Mouse (Mus musculus): ENCODE measurements around the gene Gfod2. TPM values are rescaled to one million over a fixed set of nuclear protein-coding genes. Genes with fewer than 3 reads are reported as not detected.

Gene Gfod2
- total and polyA plus RNA-seq, 3 experiments, result 7.0 to 8.3 TPM; not detected in 1

DNA sequence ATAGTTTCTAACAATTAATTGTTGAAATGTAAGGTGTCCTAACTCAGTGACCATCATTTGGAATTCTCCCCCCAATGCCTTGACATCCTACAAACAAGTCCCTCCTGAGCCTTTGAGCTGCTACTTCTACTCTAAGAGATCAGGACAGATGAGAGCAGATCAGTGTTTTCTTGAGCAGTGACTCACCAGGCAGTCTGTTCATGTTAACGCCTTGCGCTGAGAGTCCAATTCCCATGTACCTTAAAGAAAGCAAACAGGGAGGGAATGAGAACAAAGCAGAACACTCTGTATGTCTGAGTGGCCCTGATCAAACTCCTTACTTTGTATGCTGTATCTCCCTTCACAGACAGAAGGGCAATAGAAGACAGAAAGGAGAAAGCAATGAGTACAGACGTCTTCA is 46.9 kb upstream of the Gfod2 start:
- peaks cover 31 to 36% of the 10 kb centered on the region in 2 experiments for H3K4me1 ChIP-seq (ENCODE audit: control insufficient read depth in 1 of 2, insufficient read depth in 2 of 2, low read length in 2 of 2)
- peaks cover 0 to 45% of the 10 kb centered on the region in 2 experiments; a peak in 2 of 4 replicates for H3K36me3 ChIP-seq (ENCODE audit: control insufficient read depth in 1 of 2, insufficient read depth in 2 of 2, low read length in 2 of 2)
- no peak overlapping the region for H3K4me3 ChIP-seq (ENCODE audit: control insufficient read depth in 1 of 2, insufficient read depth in 1 of 2, low read depth in 2 of 2, low read length in 2 of 2)
- no peak overlapping the region for H3K9ac ChIP-seq (ENCODE audit: control insufficient read depth, low read depth, low read length, poor library complexity, severe bottlenecking)
- H3K9me3 ChIP-seq (replicated peaks; ENCODE audit: insufficient read depth, low read length), result no peaks in the 10 kb centered on the region
- H3K79me2 ChIP-seq (ENCODE audit: control insufficient read depth, insufficient read depth, low read length, poor library complexity), result peaks cover 3% of the 10 kb centered on the region; the same call in 1 of the 2 replicates
- DNase-seq (ENCODE audit: low read depth, low spot score), result no peak
- H3K27me3 ChIP-seq (ENCODE audit: control insufficient read depth in 1 of 2, insufficient read depth in 2 of 2, low read length in 2 of 2), result no peaks in the 10 kb centered on the region
- no peak overlapping the region for H3K27ac ChIP-seq (ENCODE audit: control insufficient read depth, low read depth, low read length)
- no peak for TF ChIP-seq ZC3H11A (IDR thresholded peaks at IDR 0.05; ENCODE audit: low read depth, low read length)
- TF ChIP-seq SIN3A (IDR thresholded peaks at IDR 0.05; ENCODE audit: low read length), result no peak
- TF ChIP-seq MYC (IDR thresholded peaks at IDR 0.05; ENCODE audit: low read depth, low read length), result no peak
- TF ChIP-seq MYB (IDR thresholded peaks at IDR 0.05; ENCODE audit: low read depth, low read length), result no peak
- TF ChIP-seq POLR2AphosphoS2 (IDR thresholded peaks at IDR 0.05; ENCODE audit: low read length), result no peak
- TF ChIP-seq CTCF (IDR thresholded peaks at IDR 0.05 in 2 of 3, conservative IDR thresholded peaks at IDR 0.05 in 1 of 3; ENCODE audit: control insufficient read depth in 1 of 3, insufficient read depth in 1 of 3, low read depth in 2 of 3, low read length in 3 of 3, poor library complexity in 1 of 3, severe bottlenecking in 1 of 3), result no peak
- TF ChIP-seq SMC3 (IDR thresholded peaks at IDR 0.05; ENCODE audit: low read depth, low read length), result no peak
- TF ChIP-seq MEF2A (IDR thresholded peaks at IDR 0.05; ENCODE audit: extremely low read depth, insufficient replicate concordance, low read depth, low read length, poor library complexity, severe bottlenecking), result no peak
- no peak for TF ChIP-seq EP300 (IDR thresholded peaks at IDR 0.05; ENCODE audit: low read depth in 1 of 2, low read length in 2 of 2)
- no peak for TF ChIP-seq NRF1 (IDR thresholded peaks at IDR 0.05; ENCODE audit: insufficient read depth, low read depth, low read length, poor library complexity, severe bottlenecking)
- TF ChIP-seq POLR2AphosphoS5 (IDR thresholded peaks at IDR 0.05; ENCODE audit: borderline replicate concordance, low read depth, low read length), result no peak
- no peak for TF ChIP-seq ZKSCAN1 (IDR thresholded peaks at IDR 0.05; ENCODE audit: low read depth, low read length)
- TF ChIP-seq MAZ (IDR thresholded peaks at IDR 0.05; ENCODE audit: low read depth, low read length), result no peak
- TF ChIP-seq ELF1 (IDR thresholded peaks at IDR 0.05; ENCODE audit: low read depth, low read length), result no peak

DNA sequence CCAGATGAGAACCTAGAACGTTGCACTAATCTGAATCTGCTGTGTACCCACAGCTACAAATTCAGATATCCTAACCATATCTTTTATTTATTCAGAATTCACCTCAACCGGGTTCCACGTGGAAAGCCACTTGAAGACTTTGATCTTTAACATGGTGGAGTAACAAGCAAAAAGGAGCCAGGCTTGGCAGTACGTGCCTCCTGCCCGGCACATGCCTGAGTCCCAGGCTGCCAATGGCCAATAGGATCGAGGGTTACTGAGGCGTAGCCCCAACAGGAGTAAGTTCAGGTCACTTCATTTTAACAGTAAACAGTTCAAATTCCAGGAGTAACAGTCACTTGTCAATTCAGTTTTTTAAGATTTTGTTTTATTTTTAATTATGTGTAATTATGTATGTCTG is 46.3 kb upstream of the Gfod2 start:
- no peak overlapping the region for H3K4me3 ChIP-seq (ENCODE audit: control insufficient read depth in 1 of 2, insufficient read depth in 1 of 2, low read depth in 2 of 2, low read length in 2 of 2)
- DNase-seq (ENCODE audit: low read depth, low spot score), result no peak
- no peaks in the 10 kb centered on the region for H3K27me3 ChIP-seq (ENCODE audit: control insufficient read depth in 1 of 2, insufficient read depth in 2 of 2, low read length in 2 of 2)
- no peaks in the 10 kb centered on the region for H3K9me3 ChIP-seq (replicated peaks; ENCODE audit: insufficient read depth, low read length)
- H3K79me2 ChIP-seq (ENCODE audit: control insufficient read depth, insufficient read depth, low read length, poor library complexity), result peaks cover 3% of the 10 kb centered on the region; the same call in 1 of the 2 replicates
- H3K27ac ChIP-seq (ENCODE audit: control insufficient read depth, low read depth, low read length), result no peak overlapping the region
- no peak for TF ChIP-seq JUND (IDR thresholded peaks at IDR 0.05; ENCODE audit: low read depth, low read length)
- no peak for TF ChIP-seq MEF2A (IDR thresholded peaks at IDR 0.05; ENCODE audit: extremely low read depth, insufficient replicate concordance, low read depth, low read length, poor library complexity, severe bottlenecking)
- no peak for TF ChIP-seq ZMIZ1 (IDR thresholded peaks at IDR 0.05; ENCODE audit: low read depth, low read length)
- TF ChIP-seq POLR2AphosphoS5 (IDR thresholded peaks at IDR 0.05; ENCODE audit: borderline replicate concordance, low read depth, low read length), result no peak
- no peak for TF ChIP-seq MAZ (IDR thresholded peaks at IDR 0.05; ENCODE audit: low read depth, low read length)
- TF ChIP-seq CHD2 (IDR thresholded peaks at IDR 0.05; ENCODE audit: low read length), result no peak
- TF ChIP-seq E2F4 (IDR thresholded peaks at IDR 0.05; ENCODE audit: borderline replicate concordance, low read depth, low read length), result no peak
- TF ChIP-seq RCOR1 (IDR thresholded peaks at IDR 0.05; ENCODE audit: low read depth, low read length), result no peak
- TF ChIP-seq POLR2A (IDR thresholded peaks at IDR 0.05; ENCODE audit: control insufficient read depth in 1 of 2, insufficient read depth in 1 of 2, low read depth in 1 of 2, low read length in 2 of 2, poor library complexity in 1 of 2), result no peak
- no peak for TF ChIP-seq EP300 (IDR thresholded peaks at IDR 0.05; ENCODE audit: low read depth in 1 of 2, low read length in 2 of 2)
- no peak for TF ChIP-seq USF1 (IDR thresholded peaks at IDR 0.05; ENCODE audit: low read depth, low read length)
- no peak for TF ChIP-seq SIN3A (IDR thresholded peaks at IDR 0.05; ENCODE audit: low read length)
- TF ChIP-seq MAFK (IDR thresholded peaks at IDR 0.05; ENCODE audit: borderline replicate concordance, low read depth, low read length), result no peak
- no peak for TF ChIP-seq ZC3H11A (IDR thresholded peaks at IDR 0.05; ENCODE audit: low read depth, low read length)
- no peak for TF ChIP-seq NRF1 (IDR thresholded peaks at IDR 0.05; ENCODE audit: insufficient read depth, low read depth, low read length, poor library complexity, severe bottlenecking)
- H3K4me1 ChIP-seq (ENCODE audit: control insufficient read depth in 1 of 2, insufficient read depth in 2 of 2, low read length in 2 of 2), result peaks cover 31 to 39% of the 10 kb centered on the region in 2 experiments
- no peak overlapping the region for H3K9ac ChIP-seq (ENCODE audit: control insufficient read depth, low read depth, low read length, poor library complexity, severe bottlenecking)
- H3K36me3 ChIP-seq (ENCODE audit: control insufficient read depth in 1 of 2, insufficient read depth in 2 of 2, low read length in 2 of 2), result peaks cover 0 to 48% of the 10 kb centered on the region in 2 experiments; a peak in 2 of 4 replicates
